Mouse (Mus musculus): ENCODE results near the gene Dag1.

Gene Dag1

DNA sequence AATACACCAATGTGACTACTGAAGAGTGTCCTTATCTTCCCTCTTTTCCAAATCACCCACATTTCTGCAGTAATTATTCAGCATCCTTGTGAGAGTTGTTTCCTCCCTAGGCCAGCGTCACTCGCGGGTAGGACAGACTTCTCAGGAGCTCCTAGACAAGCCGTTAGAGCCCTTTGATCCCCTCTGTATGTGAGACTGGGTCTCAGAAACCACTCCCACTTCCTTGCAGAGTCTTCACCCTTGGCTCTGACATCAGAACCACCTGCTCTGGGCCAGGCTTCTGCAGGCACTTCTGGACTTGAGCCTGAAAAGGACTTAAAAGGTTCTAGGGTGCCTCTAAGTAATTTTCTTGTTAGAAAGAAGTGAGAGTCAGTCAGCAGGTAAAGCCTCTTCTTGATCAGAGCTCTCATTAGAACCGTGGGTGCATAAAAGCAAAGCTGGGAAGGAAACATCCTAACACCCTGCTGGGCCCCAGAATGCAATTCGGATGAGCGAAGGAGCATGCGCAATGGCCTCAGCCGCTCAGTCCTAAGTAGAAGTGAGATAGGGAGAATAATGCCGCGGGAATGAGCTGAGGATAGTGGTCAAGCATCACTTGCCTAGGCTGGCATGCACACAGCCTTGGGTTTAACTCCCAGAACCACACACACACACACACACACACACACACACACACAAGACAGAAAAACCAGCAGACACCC is 80.8 kb downstream of the Dag1 start:
- DNase-seq = no peak

DNA sequence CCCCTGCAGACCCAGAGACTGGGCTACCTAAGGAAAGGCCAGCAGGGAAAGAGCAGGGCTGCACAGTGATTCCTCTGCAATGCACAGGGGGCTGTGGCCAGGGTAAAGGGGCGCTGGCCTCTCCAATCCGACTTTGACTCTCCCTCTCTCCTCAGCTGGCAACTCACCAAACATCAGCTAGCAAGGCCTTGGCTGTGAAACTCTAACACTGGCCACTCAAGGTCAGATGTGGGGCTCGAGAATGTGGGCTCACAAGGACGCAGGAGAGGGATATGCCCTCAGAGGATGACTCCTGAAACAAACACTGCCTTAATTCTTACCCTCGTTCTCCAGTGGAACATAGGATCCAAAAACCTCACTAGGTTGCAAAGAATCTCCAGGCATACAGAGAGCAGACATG is 85.4 kb downstream of the Dag1 start:
- no peak for DNase-seq

DNA sequence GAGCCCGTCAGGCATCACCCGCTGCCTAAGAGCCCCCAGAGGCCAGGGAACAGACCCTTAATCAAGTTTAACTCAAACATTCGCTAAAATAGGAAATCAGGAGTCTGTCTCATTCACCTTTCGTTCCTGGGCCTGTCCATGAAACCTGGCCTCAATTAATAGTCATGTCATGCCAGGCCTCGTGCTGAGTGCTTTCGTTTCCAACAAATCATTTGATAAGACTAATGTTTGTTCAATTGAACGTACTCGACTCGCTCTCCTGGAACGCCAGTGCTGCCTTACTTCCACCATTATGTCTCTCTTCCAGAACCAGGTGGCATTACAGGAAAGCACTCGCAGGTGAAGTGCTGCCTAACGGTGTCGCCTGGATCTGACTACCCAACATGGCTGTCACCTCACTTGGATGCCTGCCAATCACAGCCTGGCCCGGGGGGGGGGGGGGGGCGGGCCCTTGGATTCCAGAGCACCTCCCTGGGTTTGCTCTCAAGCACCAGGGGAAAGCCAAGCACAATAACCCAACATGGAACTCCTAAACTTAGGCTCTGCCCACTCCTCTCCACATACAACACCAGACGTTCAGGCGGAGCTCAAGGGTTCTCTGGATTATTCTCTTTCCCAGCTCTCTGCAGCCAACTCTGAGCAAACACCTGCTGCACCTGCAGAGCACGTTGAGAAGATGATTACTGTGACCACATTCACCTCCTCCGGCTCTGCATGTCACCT is 88.5 kb downstream of the Dag1 start:
- no peak for DNase-seq

DNA sequence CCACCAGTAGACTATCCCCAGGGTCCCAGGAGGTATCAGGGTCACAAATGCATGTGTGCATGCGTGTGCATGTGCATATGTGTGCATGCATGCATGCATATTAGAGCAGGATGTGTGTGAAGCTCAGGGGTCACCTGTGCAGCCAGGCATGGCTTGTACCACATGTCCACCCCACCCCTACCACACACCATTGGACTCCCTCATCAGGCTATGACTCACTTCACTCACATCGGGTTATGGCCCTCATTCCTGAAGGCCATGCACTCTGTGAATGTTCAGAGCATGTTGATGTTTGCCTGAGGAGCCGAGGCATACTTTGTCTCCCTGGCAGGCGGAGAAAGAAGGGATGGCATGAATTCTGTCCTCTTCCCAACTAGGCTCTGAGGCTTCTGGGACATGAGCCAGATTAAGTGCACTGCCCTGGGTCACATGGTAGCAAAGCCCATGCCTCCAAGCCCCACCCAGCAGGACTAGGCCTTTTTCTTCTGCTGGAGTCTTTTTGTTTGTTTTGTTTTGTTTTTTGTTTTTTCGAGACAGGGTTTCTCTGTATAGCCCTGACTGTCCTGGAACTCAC is 90.9 kb downstream of the Dag1 start:
- DNase-seq = no peak

DNA sequence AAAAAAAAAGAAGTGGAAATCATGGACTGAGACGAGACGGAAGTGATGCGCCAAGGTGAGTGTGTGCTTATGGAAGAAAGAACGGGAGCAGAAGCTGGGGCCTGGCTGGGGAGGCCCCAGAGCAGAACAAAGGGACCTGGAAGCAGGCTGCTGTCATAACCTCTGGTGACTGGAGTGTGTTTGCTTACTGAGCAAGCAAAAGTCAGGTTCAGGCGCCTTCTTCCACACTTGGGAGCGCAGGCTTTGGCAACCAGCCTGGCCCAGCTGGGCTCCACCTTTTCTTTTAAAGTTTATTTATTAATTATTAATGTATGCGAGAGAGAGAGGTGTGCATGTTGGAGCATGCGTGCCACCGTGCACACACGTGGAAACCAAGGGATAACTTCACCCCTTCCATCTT is 94.0 kb downstream of the Dag1 start:
- DNase-seq = peak; percentile 11

DNA sequence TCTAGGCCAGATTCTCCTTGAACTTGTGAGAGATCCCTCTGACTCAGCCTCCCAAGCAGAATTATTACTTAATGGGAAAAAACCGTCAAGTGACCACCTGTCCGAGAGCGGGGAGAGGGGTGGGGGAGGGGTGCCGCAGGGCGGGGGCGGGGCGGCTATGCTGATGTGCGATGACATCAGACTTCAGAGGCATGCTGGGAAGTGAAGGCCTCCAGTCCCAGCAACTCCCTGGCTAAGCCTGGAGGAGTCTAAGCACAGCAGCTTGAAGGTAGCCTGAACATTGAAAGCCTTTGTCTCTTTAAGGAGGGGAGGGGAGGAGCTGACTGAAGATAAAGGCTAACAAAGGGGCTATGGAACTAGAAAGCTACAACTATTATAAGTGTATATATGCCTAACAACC is 98.6 kb downstream of the Dag1 start:
- DNase-seq = no peak

DNA sequence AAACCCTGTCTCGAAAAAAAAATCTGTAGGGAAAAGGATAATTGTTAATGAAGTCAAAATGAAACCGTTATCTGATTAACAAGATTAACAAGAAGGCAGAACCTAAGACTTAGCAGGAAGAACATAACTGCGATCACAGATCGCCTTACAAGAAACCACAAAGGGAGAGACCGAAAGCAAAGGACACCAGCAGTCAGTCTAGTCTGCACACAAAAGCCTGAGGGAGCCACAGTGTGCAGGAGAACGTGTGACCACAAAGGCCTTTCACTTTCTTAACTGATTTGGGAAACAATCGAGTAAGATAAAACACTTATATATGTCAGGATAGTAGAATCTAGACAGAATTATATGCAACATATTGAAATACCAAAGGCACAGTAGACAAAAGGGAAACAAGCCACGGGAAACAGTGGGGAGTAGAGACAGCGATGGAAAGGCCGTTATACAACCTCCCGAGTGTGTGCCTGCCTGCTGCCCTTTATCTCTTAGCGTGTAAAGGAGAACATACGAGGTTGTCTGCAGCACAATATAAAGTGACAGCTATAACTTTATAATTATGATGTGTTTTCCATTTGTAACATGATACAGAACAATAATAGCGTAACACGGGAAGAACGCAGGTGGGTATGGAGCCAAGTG is 100.0 kb downstream of the Dag1 start:
- DNase-seq = no peak

DNA sequence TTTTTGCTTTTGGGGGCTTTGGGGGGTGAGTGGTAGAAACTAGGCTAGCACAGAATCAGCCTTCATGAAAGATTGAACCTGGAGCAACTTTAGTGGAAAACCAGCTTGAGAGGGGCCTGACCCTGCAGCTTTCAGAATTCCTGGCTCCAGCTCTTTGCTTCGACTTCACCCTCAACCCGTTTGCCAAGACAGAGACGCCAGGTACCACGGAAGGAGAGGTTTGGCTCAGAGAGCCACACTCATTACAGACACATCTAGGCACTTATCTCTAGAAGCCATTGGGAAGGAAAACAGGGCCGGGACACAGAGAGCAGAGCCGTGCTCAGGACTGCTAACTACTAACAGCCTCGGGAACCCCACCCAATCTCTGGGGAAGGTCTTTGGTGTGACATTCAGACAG is 105.9 kb downstream of the Dag1 start:
- DNase-seq = no peak

DNA sequence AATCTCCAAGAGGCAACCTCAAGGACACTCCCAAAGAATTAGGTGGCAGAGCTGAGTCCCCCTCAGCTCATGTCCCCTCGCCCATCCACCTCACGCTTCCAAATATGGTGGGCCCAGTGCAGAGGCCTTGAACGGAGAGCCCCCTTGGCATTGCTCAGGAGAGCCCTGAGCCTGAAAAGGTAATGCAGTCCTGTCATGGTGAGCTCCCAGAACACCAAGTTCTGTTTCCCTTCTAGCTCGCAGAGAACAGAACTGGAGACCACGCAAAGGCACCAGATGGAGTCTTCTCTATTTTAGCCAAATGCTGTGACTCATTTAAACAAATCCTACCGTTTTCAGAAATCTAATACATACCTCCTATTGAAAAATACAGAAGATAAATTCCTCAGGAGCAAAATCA is 106.3 kb downstream of the Dag1 start:
- DNase-seq = no peak

DNA sequence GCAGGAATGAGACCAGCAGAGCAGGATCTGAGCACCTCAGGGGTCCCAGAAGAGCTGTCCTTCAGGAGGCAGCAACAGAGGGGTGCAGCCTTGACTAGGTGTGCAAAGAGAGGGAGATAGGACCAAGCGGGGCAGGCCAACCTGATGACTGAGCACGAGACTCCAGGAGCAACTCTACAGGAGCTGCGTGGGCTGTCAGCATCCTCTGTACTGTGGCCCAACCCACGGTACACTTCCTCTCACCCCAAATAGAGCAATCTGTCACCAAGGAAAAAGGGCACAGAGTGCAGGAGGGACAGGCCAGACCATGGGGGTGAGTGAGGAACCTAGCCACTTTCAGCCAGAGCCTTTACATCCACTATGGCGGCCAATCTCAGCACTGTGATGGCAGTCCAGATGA is 107.0 kb downstream of the Dag1 start:
- DNase-seq = no peak

DNA sequence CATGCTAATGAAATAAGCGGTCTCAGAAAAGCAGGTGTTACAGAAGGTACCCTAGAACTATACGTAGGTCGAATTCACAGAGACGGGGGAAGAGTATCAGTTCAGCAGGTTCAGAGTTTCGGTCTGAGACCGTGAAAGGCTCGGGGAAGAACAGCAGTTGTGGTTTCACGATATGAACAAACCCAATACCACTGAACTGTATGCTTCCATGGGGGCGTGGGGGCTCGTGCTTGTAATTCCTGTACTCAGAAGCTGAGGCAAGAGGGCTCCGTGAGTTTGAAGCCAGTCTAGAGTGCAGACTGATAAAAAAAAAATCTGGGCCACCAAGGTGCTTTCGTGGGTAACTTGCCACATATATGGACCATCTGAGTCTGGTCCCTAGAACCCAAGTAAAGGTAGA is 108.9 kb downstream of the Dag1 start:
- DNase-seq = no peak

Measured in lung, postnatal 10 days (tissue).